Mouse (Mus musculus): ENCODE results near the gene Olfr1180. TPM values are rescaled to one million over a fixed set of nuclear protein-coding genes. Genes with fewer than 3 reads are reported as not detected.
"Not testable (repeated sequence)": the region's sequence is repeated elsewhere in the genome, so short reads cannot be mapped to it uniquely, and the experiment has no call there.

The Olfr1180 gene
- not detected in 2 replicates for polyA plus RNA-seq (2014; fragmentation: Nextera tagmentation; extraction: Ambion mirVana)

- no peak for ATAC-seq (ENCODE audit: insufficient number of reproducible peaks, insufficient read depth, low FRiP score, low read depth)
- no peaks in the 10 kb centered on the region for H3K9me3 ChIP-seq (ENCODE audit: control insufficient read depth, low read depth, low read length)
- 72% methylated on average over 2 of the region's 2 CpGs for WGBS
- no peak within 1 kb of the TSS for H3K4me2 ChIP-seq (replicated peaks; ENCODE audit: low read depth, low read length)
- no peak within 1 kb of the TSS for H3K27ac ChIP-seq (ENCODE audit: low read length)
- no peak within 1 kb of the TSS for H3K9ac ChIP-seq (replicated peaks; ENCODE audit: low read depth, low read length)
- no peaks in the 10 kb centered on the region for H3K36me3 ChIP-seq (ENCODE audit: control insufficient read depth, insufficient read depth, low read length)
- no peaks in the 10 kb centered on the region for H3K27me3 ChIP-seq (ENCODE audit: control insufficient read depth, insufficient read depth, low read length)
- H3K4me1 ChIP-seq (ENCODE audit: control insufficient read depth, insufficient read depth, low read length): no peaks in the 10 kb centered on the region
- no peak within 1 kb of the TSS for H3K4me3 ChIP-seq (ENCODE audit: low read depth, low read length)
Measured at GRCm38 (mm10) chr2:88419051-88419450, at the start of gene Olfr1180. Olfr1180 (minus strand) TSS chr2:88419151.

GRCm38 (mm10) chr2:88454567-88454966 lies 35.6 kb upstream of the Olfr1180 start, which contains the start of gene Olfr1183:
Olfr1183 (plus strand) TSS chr2:88454867.
- WGBS: 71% methylated on average over 1 of the region's 1 CpGs
- H3K4me3 ChIP-seq (ENCODE audit: low read depth, low read length); H3K36me3 ChIP-seq (ENCODE audit: control insufficient read depth, insufficient read depth, low read length); ATAC-seq (ENCODE audit: insufficient number of reproducible peaks, insufficient read depth, low FRiP score, low read depth); H3K9ac ChIP-seq (replicated peaks; ENCODE audit: low read depth, low read length); H3K27me3 ChIP-seq (ENCODE audit: control insufficient read depth, insufficient read depth, low read length); H3K9me3 ChIP-seq (ENCODE audit: control insufficient read depth, low read depth, low read length); H3K27ac ChIP-seq (ENCODE audit: low read length); H3K4me1 ChIP-seq (ENCODE audit: control insufficient read depth, insufficient read depth, low read length); H3K4me2 ChIP-seq (replicated peaks; ENCODE audit: low read depth, low read length): not testable (repeated sequence)

GRCm38 (mm10) chr2:88449031-88449430 lies 30.1 kb upstream of the Olfr1180 start, which contains the start of gene Gm13757:
Gm13757 (minus strand) TSS chr2:88449131.
- H3K4me1 ChIP-seq (ENCODE audit: control insufficient read depth, insufficient read depth, low read length): no peaks in the 10 kb centered on the region
- no peaks in the 10 kb centered on the region for H3K27me3 ChIP-seq (ENCODE audit: control insufficient read depth, insufficient read depth, low read length)
- no peak within 1 kb of the TSS for H3K9ac ChIP-seq (replicated peaks; ENCODE audit: low read depth, low read length)
- no peaks in the 10 kb centered on the region for H3K36me3 ChIP-seq (ENCODE audit: control insufficient read depth, insufficient read depth, low read length)
- WGBS: 83% methylated on average over 1 of the region's 1 CpGs
- no peak within 1 kb of the TSS for H3K4me3 ChIP-seq (ENCODE audit: low read depth, low read length)
- no peak for ATAC-seq (ENCODE audit: insufficient number of reproducible peaks, insufficient read depth, low FRiP score, low read depth)
- H3K27ac ChIP-seq (ENCODE audit: low read length): no peak within 1 kb of the TSS
- H3K9me3 ChIP-seq (ENCODE audit: control insufficient read depth, low read depth, low read length): no peaks in the 10 kb centered on the region
- no peak within 1 kb of the TSS for H3K4me2 ChIP-seq (replicated peaks; ENCODE audit: low read depth, low read length)

GRCm38 (mm10) chr2:88426071-88426470 lies 7.1 kb upstream of the Olfr1180 start, which contains the start of gene Olfr1181:
Olfr1181 (minus strand) TSS chr2:88426171.
- no peaks in the 10 kb centered on the region for H3K27me3 ChIP-seq (ENCODE audit: control insufficient read depth, insufficient read depth, low read length)
- no peak within 1 kb of the TSS for H3K4me2 ChIP-seq (replicated peaks; ENCODE audit: low read depth, low read length)
- H3K36me3 ChIP-seq (ENCODE audit: control insufficient read depth, insufficient read depth, low read length): no peaks in the 10 kb centered on the region
- WGBS: 78% methylated on average over 1 of the region's 1 CpGs
- H3K4me3 ChIP-seq (ENCODE audit: low read depth, low read length): no peak within 1 kb of the TSS
- no peaks in the 10 kb centered on the region for H3K4me1 ChIP-seq (ENCODE audit: control insufficient read depth, insufficient read depth, low read length)
- H3K9me3 ChIP-seq (ENCODE audit: control insufficient read depth, low read depth, low read length): no peaks in the 10 kb centered on the region
- no peak for ATAC-seq (ENCODE audit: insufficient number of reproducible peaks, insufficient read depth, low FRiP score, low read depth)
- H3K9ac ChIP-seq (replicated peaks; ENCODE audit: low read depth, low read length): no peak within 1 kb of the TSS
- no peak within 1 kb of the TSS for H3K27ac ChIP-seq (ENCODE audit: low read length)

GRCm38 (mm10) chr2:88406353-88406752 lies 12.6 kb downstream of the Olfr1180 start, which contains the start of gene Olfr1179:
Olfr1179 (minus strand) TSS chr2:88406453.
- ATAC-seq (ENCODE audit: insufficient number of reproducible peaks, insufficient read depth, low FRiP score, low read depth): no peak
- Histone ChIP-seq H3K4me2 (replicated peaks; ENCODE audit: low read depth, low read length) (no peak within 1 kb of the TSS), H3K9me3 (ENCODE audit: control insufficient read depth, low read depth, low read length) (no peaks in the 10 kb centered on the region), H3K4me3 (ENCODE audit: low read depth, low read length) (no peak within 1 kb of the TSS), H3K36me3 (ENCODE audit: control insufficient read depth, insufficient read depth, low read length) (no peaks in the 10 kb centered on the region), H3K27ac (ENCODE audit: low read length) (no peak within 1 kb of the TSS), H3K27me3 (ENCODE audit: control insufficient read depth, insufficient read depth, low read length) (no peaks in the 10 kb centered on the region), H3K9ac (replicated peaks; ENCODE audit: low read depth, low read length) (no peak within 1 kb of the TSS), H3K4me1 (ENCODE audit: control insufficient read depth, insufficient read depth, low read length) (no peaks in the 10 kb centered on the region)
- WGBS: 80% methylated on average over 3 of the region's 3 CpGs

- Histone ChIP-seq H3K9ac (replicated peaks; ENCODE audit: low read depth, low read length) (no peak within 1 kb of the TSS), H3K4me2 (replicated peaks; ENCODE audit: low read depth, low read length) (no peak within 1 kb of the TSS), H3K4me1 (ENCODE audit: control insufficient read depth, insufficient read depth, low read length) (no peaks in the 10 kb centered on the region), H3K36me3 (ENCODE audit: control insufficient read depth, insufficient read depth, low read length) (no peaks in the 10 kb centered on the region), H3K4me3 (ENCODE audit: low read depth, low read length) (no peak within 1 kb of the TSS), H3K27me3 (ENCODE audit: control insufficient read depth, insufficient read depth, low read length) (no peaks in the 10 kb centered on the region), H3K9me3 (ENCODE audit: control insufficient read depth, low read depth, low read length) (no peaks in the 10 kb centered on the region), H3K27ac (ENCODE audit: low read length) (no peak within 1 kb of the TSS)
- ATAC-seq (ENCODE audit: insufficient number of reproducible peaks, insufficient read depth, low FRiP score, low read depth): no peak
- WGBS: 88% methylated on average over 1 of the region's 1 CpGs
Measured at GRCm38 (mm10) chr2:88386762-88387161, 32.2 kb downstream of the Olfr1180 start, which contains the start of gene Olfr1178. Olfr1178 (plus strand) TSS chr2:88387062.

Other genes starting within 250 kb of the Olfr1180 start
- not detected in 2 replicates for gene Olfr1168, start 237.3 kb downstream of the Olfr1180 start, polyA plus RNA-seq (2014; fragmentation: Nextera tagmentation; extraction: Ambion mirVana)
- not detected in 2 replicates for gene Olfr1170, start 190.8 kb downstream of the Olfr1180 start, polyA plus RNA-seq (2014; fragmentation: Nextera tagmentation; extraction: Ambion mirVana)
- gene Olfr1173, start 139.3 kb downstream of the Olfr1180 start, polyA plus RNA-seq (2014; fragmentation: Nextera tagmentation; extraction: Ambion mirVana): not detected in 2 replicates
- not detected in 2 replicates for gene Olfr1174-ps, start 104.0 kb downstream of the Olfr1180 start, polyA plus RNA-seq (2014; fragmentation: Nextera tagmentation; extraction: Ambion mirVana)
- not detected in 2 replicates for gene Olfr1175-ps, start 91.9 kb downstream of the Olfr1180 start, polyA plus RNA-seq (2014; fragmentation: Nextera tagmentation; extraction: Ambion mirVana)
- not detected in 2 replicates for gene Olfr1176, start 82.4 kb downstream of the Olfr1180 start, polyA plus RNA-seq (2014; fragmentation: Nextera tagmentation; extraction: Ambion mirVana)
- not detected in 2 replicates for gene Olfr1177-ps, start 72.7 kb downstream of the Olfr1180 start, polyA plus RNA-seq (2014; fragmentation: Nextera tagmentation; extraction: Ambion mirVana)
- not detected in 2 replicates for gene Olfr1178, start 32.1 kb downstream of the Olfr1180 start, polyA plus RNA-seq (2014; fragmentation: Nextera tagmentation; extraction: Ambion mirVana)
- gene Olfr1179, start 12.7 kb downstream of the Olfr1180 start, polyA plus RNA-seq (2014; fragmentation: Nextera tagmentation; extraction: Ambion mirVana): not detected in 2 replicates
- not detected in 2 replicates for gene Olfr1181, start 7.0 kb upstream of the Olfr1180 start, polyA plus RNA-seq (2014; fragmentation: Nextera tagmentation; extraction: Ambion mirVana)
- not detected in 2 replicates for gene Gm13757, start 30.0 kb upstream of the Olfr1180 start, polyA plus RNA-seq (2014; fragmentation: Nextera tagmentation; extraction: Ambion mirVana)
- gene Olfr1183, start 35.7 kb upstream of the Olfr1180 start, polyA plus RNA-seq (2014; fragmentation: Nextera tagmentation; extraction: Ambion mirVana): not detected in 2 replicates
- not detected in 2 replicates for gene Olfr1184, start 64.4 kb upstream of the Olfr1180 start, polyA plus RNA-seq (2014; fragmentation: Nextera tagmentation; extraction: Ambion mirVana)
- not detected in 2 replicates for gene Olfr1185-ps1, start 74.2 kb upstream of the Olfr1180 start, polyA plus RNA-seq (2014; fragmentation: Nextera tagmentation; extraction: Ambion mirVana)
- not detected in 2 replicates for gene Olfr1186, start 99.4 kb upstream of the Olfr1180 start, polyA plus RNA-seq (2014; fragmentation: Nextera tagmentation; extraction: Ambion mirVana)
- not detected in 2 replicates for gene Olfr1188, start 137.8 kb upstream of the Olfr1180 start, polyA plus RNA-seq (2014; fragmentation: Nextera tagmentation; extraction: Ambion mirVana)
- not detected in 2 replicates for gene Olfr1189, start 167.3 kb upstream of the Olfr1180 start, polyA plus RNA-seq (2014; fragmentation: Nextera tagmentation; extraction: Ambion mirVana)
- not detected in 2 replicates for gene Olfr1191-ps1, start 221.4 kb upstream of the Olfr1180 start, polyA plus RNA-seq (2014; fragmentation: Nextera tagmentation; extraction: Ambion mirVana)
- gene Olfr1192-ps1, start 229.4 kb upstream of the Olfr1180 start, polyA plus RNA-seq (2014; fragmentation: Nextera tagmentation; extraction: Ambion mirVana): not detected in 2 replicates